Mouse (Mus musculus) hindbrain, embryonic 10.5 days (tissue): ENCODE measurements at regions not wholly inside any gene's neighbourhood (a gene's known extent, or its start where the extent isn't known, plus 50 kb on each side); places are given as distances from the start of the nearest gene placed in this dataset.

Experiments
- DNase-seq: peaks from one replicate; pipeline ENCODE4 v3.0.0-alpha.2; 2017; ENCODE audit warnings: low spot score
- H3K27ac ChIP-seq: fragments of 300-500 bp; sonication (generic); 2 replicates; pipeline ENCODE4 v1.5.1; 2016; ENCODE audit warnings: mild to moderate bottlenecking, moderate library complexity
- H3K27me3 ChIP-seq: fragments of 300-500 bp; sonication (generic); 2 replicates; pipeline ENCODE4 v1.6.1; 2016; ENCODE audit warnings: mild to moderate bottlenecking; ENCODE audit not compliant: poor library complexity, insufficient read depth, severe bottlenecking
- H3K36me3 ChIP-seq: fragments of 300-500 bp; sonication (generic); 2 replicates; pipeline ENCODE4 v1.6.1; 2016; ENCODE audit warnings: mild to moderate bottlenecking, moderate library complexity
- H3K4me1 ChIP-seq: fragments of 300-500 bp; sonication (generic); replicated peaks from 2 replicates; pipeline ENCODE4 v1.6.1; 2016; ENCODE audit warnings: mild to moderate bottlenecking
- H3K4me3 ChIP-seq: fragments of 300-500 bp; sonication (generic); 2 replicates; pipeline ENCODE4 v1.5.1; 2016; ENCODE audit warnings: mild to moderate bottlenecking, moderate library complexity
- H3K9me3 ChIP-seq: fragments of 300-500 bp; sonication (generic); 2 replicates; pipeline ENCODE4 v1.6.1; 2016; ENCODE audit warnings: mild to moderate bottlenecking, moderate library complexity
- whole genome bisulfite sequencing: fragments of 180-500 bp; shearing (Covaris S2); methylation state at CpG from one replicate; pipeline ENCODE4 v1.1.7; 2016; 5-methylcytosine and 5-hydroxymethylcytosine counted together

GRCm38 (mm10) chr6:84262766-84263165, 254.4 kb downstream of the Dysf start:
- Histone ChIP-seq H3K27me3 (peaks cover 17% of the 10 kb centered on the region; the same call in 1 of the 2 replicates), H3K27ac (no peak overlapping the region), H3K4me3 (no peak overlapping the region), H3K9me3 (no peaks in the 10 kb centered on the region), H3K4me1 (no peaks in the 10 kb centered on the region), H3K36me3 (no peaks in the 10 kb centered on the region)
- 63% methylated on average over 6 of the region's 6 CpGs for WGBS
- DNase-seq, result no peak

GRCm38 (mm10) chr6:84261483-84261882, 253.1 kb downstream of the Dysf start:
- Histone ChIP-seq H3K4me1 (no peaks in the 10 kb centered on the region), H3K27me3 (0 out of 2 replicates have a peak, but pooled peaks cover 10% of the 10 kb centered on the region), H3K4me3 (no peak overlapping the region), H3K36me3 (no peaks in the 10 kb centered on the region), H3K27ac (no peak overlapping the region), H3K9me3 (no peaks in the 10 kb centered on the region)
- WGBS, result 94% methylated on average over 3 of the region's 3 CpGs
- no peak for DNase-seq
